Mouse (Mus musculus) bone marrow macrophage, adult 2 months (primary cell): ENCODE data around the gene Stx1b.

Experiments
- CTCF ChIP-seq: IDR thresholded peaks from 2 replicates; pipeline ENCODE4 v1.5.1; 2012; ENCODE audit warnings: low read depth, mild to moderate bottlenecking, low read length, moderate library complexity
- POLR2A ChIP-seq: IDR thresholded peaks from 2 replicates; pipeline ENCODE4 v1.6.1; 2012; ENCODE audit warnings: mild to moderate bottlenecking, low read depth, low read length, borderline replicate concordance

DNA sequence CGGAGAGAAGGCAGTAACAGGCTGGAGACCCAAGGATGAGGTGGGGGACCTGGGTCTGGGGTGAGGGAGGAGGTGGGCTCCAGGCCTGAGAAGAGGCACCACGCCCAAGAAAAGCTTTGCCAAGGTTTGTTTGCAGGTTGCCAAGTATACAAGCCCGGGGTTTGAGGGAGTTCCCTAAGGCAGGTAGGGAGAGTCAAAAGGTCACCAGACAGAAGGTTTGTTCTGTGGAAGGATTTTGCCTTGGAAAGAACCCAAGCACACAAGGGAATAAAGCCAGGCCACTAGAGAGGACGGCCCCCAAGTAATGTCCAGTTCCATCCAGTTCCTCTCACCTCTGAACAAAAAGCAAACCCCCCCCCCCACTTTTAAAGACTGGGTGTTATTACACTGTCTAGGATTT, 13.1 kb downstream of the Stx1b start:
- TF ChIP-seq CTCF (no peak), POLR2A (no peak)
